Mouse (Mus musculus) midbrain, embryonic 14.5 days (tissue): Measurements from ENCODE around the gene Fgfr2. TPM values are rescaled to one million over a fixed set of nuclear protein-coding genes. Genes with fewer than 3 reads are reported as not detected.

Experiments used
- ATAC-seq: fragments of 200-750 bp; cut with Nextera tagmentation; 2 replicates; pipeline ENCODE4 v1.8.0; 2017; ENCODE audit warnings: moderate number of reproducible peaks, moderate library complexity; ENCODE audit not compliant: low FRiP score, low TSS enrichment
- DNase-seq: peaks from one replicate; pipeline ENCODE4 v3.0.0-alpha.2; 2015
- H3K27ac ChIP-seq: fragments of 300-500 bp; sonication (generic); replicated peaks from 2 replicates; pipeline ENCODE4 v1.5.1; 2014; ENCODE audit warnings: mild to moderate bottlenecking, low read depth, low read length, moderate library complexity
- H3K27me3 ChIP-seq: fragments of 300-500 bp; sonication (generic); 2 replicates; pipeline ENCODE4 v1.6.1; 2014; ENCODE audit warnings: low read length, control low read depth, mixed read lengths; ENCODE audit not compliant: control insufficient read depth, insufficient read depth
- H3K36me3 ChIP-seq: fragments of 300-500 bp; sonication (generic); 2 replicates; pipeline ENCODE4 v1.6.1; 2014; ENCODE audit warnings: low read length, control low read depth; ENCODE audit not compliant: control insufficient read depth, insufficient read depth
- H3K4me1 ChIP-seq: fragments of 300-500 bp; sonication (generic); 2 replicates; pipeline ENCODE4 v1.6.1; 2014; ENCODE audit warnings: mild to moderate bottlenecking, antibody characterized with exemption, low read length, control low read depth; ENCODE audit not compliant: control insufficient read depth, insufficient read depth
- H3K4me2 ChIP-seq: fragments of 300-500 bp; sonication (generic); 2 replicates; pipeline ENCODE4 v1.6.1; 2014; ENCODE audit warnings: mild to moderate bottlenecking, low read length, moderate library complexity
- H3K4me3 ChIP-seq: fragments of 300-500 bp; sonication (generic); replicated peaks from 2 replicates; pipeline ENCODE4 v1.5.1; 2014; ENCODE audit warnings: low read depth, low read length
- H3K9ac ChIP-seq: fragments of 300-500 bp; sonication (generic); replicated peaks from 2 replicates; pipeline ENCODE4 v1.6.1; 2014; ENCODE audit warnings: mild to moderate bottlenecking, low read length, moderate library complexity
- H3K9me3 ChIP-seq: fragments of 300-500 bp; sonication (generic); 2 replicates; pipeline ENCODE4 v1.6.1; 2016; ENCODE audit warnings: low read length, control low read depth, mixed read lengths; ENCODE audit not compliant: control insufficient read depth
- WGBS: fragments of 180-500 bp; shearing (Covaris S2); extraction: QIAGEN DNeasy Blood & Tissue Kit; methylation state at CpG from one replicate; pipeline ENCODE4 v1.1.7; 2014; 5-methylcytosine and 5-hydroxymethylcytosine counted together
- polyA plus RNA-seq: library from polyadenylated mRNA; unstranded; fragments of >200 nt; fragmentation: Nextera tagmentation; extraction: Ambion mirVana; gene quantifications from 2 replicates; pipeline ENCODE4 v1.2.1, GENCODE M21; 2014

Gene Fgfr2
- polyA plus RNA-seq, 1 experiment from 2014 or later = 28.1 TPM

DNA sequence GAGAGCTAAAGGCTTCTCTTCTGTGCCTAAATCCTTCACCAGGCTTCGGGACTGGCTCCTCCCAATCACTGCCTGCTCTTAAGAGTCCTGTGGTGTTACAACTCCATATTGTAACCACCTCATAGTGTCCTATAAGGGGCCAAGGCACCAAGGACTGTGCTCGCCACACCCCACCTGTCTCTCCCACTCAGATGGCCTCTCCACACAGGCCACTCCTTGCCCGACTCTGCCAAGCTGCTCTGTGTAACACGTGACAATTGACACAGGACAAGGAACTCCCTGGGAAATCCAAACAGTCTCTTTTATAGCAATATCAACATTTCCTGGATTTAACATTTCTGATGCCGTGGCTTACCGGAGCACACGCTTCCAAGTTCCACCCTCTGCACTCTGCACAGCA is 2876.7 kb downstream of the Fgfr2 start:
- Histone ChIP-seq H3K9me3 (no peaks in the 10 kb centered on the region), H3K27ac (no peak overlapping the region), H3K4me2 (no peak overlapping the region), H3K4me1 (peaks cover 8% of the 10 kb centered on the region; the same call in 1 of the 2 replicates), H3K4me3 (no peak overlapping the region), H3K9ac (no peak overlapping the region), H3K36me3 (no peaks in the 10 kb centered on the region), H3K27me3 (no peaks in the 10 kb centered on the region; the same call in 1 of the 2 replicates)
- WGBS = 83% methylated on average over 7 of the region's 7 CpGs
- DNase-seq = no peak
- ATAC-seq = no peak

DNA sequence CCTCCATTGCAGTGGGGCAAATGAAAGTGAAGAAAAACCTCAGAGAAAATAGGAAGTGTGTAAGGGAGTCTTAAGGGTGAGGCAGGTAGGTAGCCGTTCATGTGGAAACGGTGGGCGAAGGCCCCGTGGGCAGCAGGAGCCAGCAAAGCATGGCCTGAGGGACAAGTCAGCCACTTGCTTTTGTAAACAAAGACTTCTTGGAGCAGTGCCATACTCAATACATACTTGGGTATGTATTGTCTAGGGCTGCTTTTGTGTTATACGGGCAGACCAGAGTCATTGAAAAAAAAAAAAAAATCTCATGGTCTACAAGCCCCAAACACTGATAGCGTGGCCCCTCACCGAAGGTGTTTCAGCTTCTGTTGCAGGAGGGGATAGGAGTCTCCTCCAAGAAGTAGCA is 2878.6 kb downstream of the Fgfr2 start:
- H3K4me3 ChIP-seq = no peak overlapping the region
- no peak for ATAC-seq
- H3K27me3 ChIP-seq = no peaks in the 10 kb centered on the region; the same call in 1 of the 2 replicates
- DNase-seq = no peak
- 52% methylated on average over 7 of the region's 7 CpGs for WGBS
- peaks cover 8% of the 10 kb centered on the region; the same call in 1 of the 2 replicates for H3K4me1 ChIP-seq
- H3K9ac ChIP-seq = no peak overlapping the region
- H3K9me3 ChIP-seq = no peaks in the 10 kb centered on the region
- H3K27ac ChIP-seq = no peak overlapping the region
- no peak overlapping the region for H3K4me2 ChIP-seq
- no peaks in the 10 kb centered on the region for H3K36me3 ChIP-seq

DNA sequence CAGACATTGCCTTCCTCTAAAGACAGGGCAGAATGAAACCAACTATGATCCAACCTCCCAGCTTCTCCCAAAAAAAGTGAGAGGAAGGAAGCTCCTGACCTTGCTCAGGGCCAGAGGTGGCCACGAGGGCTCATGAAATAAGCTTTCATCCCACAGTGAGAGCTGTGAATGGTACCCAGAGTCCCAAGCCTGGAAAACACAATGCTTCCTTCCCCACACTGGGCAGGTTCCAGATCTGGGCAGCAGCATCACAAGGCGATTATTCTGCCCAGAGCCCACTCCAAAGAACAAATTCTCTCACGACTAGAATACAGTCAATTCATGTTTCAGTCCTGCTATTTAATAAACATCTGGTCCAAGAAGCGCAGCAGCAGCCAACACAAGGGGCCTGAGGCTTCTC is 2879.3 kb downstream of the Fgfr2 start:
- DNase-seq = no peak
- 56% methylated on average over 4 of the region's 4 CpGs for WGBS
- Histone ChIP-seq H3K4me1 (peaks cover 5% of the 10 kb centered on the region; the same call in 1 of the 2 replicates), H3K27me3 (no peaks in the 10 kb centered on the region; the same call in 1 of the 2 replicates), H3K4me2 (no peak overlapping the region), H3K9ac (no peak overlapping the region), H3K27ac (no peak overlapping the region), H3K36me3 (no peaks in the 10 kb centered on the region), H3K4me3 (no peak overlapping the region), H3K9me3 (no peaks in the 10 kb centered on the region)
- no peak for ATAC-seq

DNA sequence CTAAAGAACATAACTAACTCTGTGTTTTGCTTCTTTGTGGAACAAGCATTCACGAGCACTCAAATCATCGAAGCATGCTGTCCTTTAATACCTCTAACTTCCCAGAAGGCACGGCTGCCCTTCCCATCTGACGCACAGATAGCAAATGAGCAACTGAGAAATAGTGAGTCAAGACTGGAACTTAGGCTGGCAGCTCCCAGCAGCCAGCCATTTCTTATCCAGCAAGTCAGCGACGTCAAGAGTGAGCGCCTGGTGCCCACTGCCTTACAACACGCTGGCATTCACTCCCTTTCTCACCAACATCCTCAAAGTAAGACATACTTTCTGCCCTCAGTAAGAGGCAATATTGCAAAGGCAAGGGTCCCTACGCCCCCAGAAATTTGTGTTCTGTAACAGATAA is 2883.0 kb downstream of the Fgfr2 start:
- DNase-seq = no peak
- H3K27me3 ChIP-seq = no peaks in the 10 kb centered on the region

DNA sequence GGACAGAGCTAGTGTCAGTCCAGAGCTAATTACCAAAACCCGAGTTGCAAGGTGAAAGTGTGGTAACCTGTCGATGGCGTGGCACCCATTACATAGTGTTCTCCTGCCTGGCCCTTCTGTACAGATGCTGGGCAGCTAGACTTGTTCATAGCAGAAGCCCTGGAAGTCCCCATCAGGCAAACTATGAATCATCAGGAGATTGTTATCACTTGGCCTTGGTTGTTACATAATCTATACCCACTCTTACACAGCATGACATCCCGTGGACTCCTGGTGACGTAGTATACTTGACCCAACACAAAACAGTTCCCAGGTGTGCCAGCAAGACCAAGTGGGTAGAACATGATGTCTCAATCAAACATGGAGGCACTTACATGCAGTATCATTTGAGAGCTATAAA is 2885.9 kb downstream of the Fgfr2 start:
- H3K36me3 ChIP-seq = no peaks in the 10 kb centered on the region
- no peak overlapping the region for H3K9ac ChIP-seq
- no peaks in the 10 kb centered on the region for H3K4me1 ChIP-seq
- WGBS = 87% methylated on average over 5 of the region's 5 CpGs
- H3K4me2 ChIP-seq = no peak overlapping the region
- DNase-seq (no peak), ATAC-seq (no peak)
- H3K27me3 ChIP-seq = no peaks in the 10 kb centered on the region
- no peak overlapping the region for H3K4me3 ChIP-seq
- H3K9me3 ChIP-seq = no peaks in the 10 kb centered on the region
- H3K27ac ChIP-seq = no peak overlapping the region

More for the DNA sequence above, 2883.0 kb downstream of the Fgfr2 start:
- H3K4me3 ChIP-seq = no peak overlapping the region
- H3K9ac ChIP-seq = no peak overlapping the region
- H3K27ac ChIP-seq = no peak overlapping the region
- H3K4me1 ChIP-seq = peaks cover 5% of the 10 kb centered on the region; the same call in 1 of the 2 replicates
- no peaks in the 10 kb centered on the region for H3K9me3 ChIP-seq
- 85% methylated on average over 9 of the region's 9 CpGs for WGBS
- H3K36me3 ChIP-seq = no peaks in the 10 kb centered on the region
- H3K4me2 ChIP-seq = no peak overlapping the region
- ATAC-seq = no peak

DNA sequence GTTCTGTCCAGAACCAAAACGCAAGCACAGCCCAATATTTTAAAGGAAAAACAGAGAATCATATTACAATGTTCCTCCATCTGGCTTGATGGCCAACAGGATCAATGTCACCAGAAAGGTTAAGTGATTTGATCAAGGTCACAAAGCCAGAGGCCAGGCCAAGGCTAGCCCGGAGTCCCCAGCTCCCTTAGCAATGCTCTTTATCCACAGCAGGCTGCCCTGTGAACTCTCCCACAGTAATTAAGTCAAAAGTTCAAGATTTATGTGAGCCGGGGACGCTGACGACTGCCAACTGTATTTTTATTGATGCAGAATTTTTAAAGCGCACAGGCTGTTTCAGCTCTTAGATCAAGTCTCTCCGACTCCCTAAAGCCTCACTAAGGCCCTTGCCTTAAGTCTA is 2889.4 kb downstream of the Fgfr2 start:
- 78% methylated on average over 7 of the region's 7 CpGs for WGBS
- H3K27me3 ChIP-seq = no peaks in the 10 kb centered on the region
- no peaks in the 10 kb centered on the region for H3K9me3 ChIP-seq
- H3K9ac ChIP-seq = no peak overlapping the region
- no peak overlapping the region for H3K27ac ChIP-seq
- no peak overlapping the region for H3K4me3 ChIP-seq
- no peaks in the 10 kb centered on the region for H3K36me3 ChIP-seq
- no peak for ATAC-seq
- H3K4me1 ChIP-seq = peaks cover 8% of the 10 kb centered on the region; the same call in 1 of the 2 replicates
- no peak for DNase-seq
- H3K4me2 ChIP-seq = no peak overlapping the region

DNA sequence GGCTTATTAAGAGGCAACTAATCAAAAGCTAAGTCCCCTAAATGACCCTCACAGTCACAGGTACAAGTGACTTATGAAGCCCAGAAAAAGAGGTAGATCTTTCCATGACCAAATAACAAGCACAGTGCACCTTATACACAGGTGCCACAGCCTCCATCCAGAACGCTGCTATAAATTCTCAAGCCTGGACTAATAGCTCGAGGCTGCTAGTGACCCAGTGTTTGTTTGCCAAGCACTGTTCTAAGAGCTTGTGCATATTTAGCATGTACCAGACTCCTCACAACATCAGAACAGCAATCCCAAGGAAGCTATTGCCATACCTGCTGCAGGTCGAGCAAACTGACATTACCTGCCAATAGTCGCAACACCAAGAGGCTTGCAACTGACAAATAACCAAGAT is 2893.1 kb downstream of the Fgfr2 start:
- no peak for DNase-seq
- no peaks in the 10 kb centered on the region for H3K9me3 ChIP-seq
- no peaks in the 10 kb centered on the region for H3K36me3 ChIP-seq
- no peak overlapping the region for H3K4me3 ChIP-seq
- no peak overlapping the region for H3K9ac ChIP-seq
- H3K27ac ChIP-seq = no peak overlapping the region
- no peak for ATAC-seq
- H3K4me1 ChIP-seq = peaks cover 12% of the 10 kb centered on the region; the same call in 1 of the 2 replicates
- no peaks in the 10 kb centered on the region for H3K27me3 ChIP-seq
- 95% methylated on average over 4 of the region's 4 CpGs for WGBS
- H3K4me2 ChIP-seq = no peak overlapping the region

DNA sequence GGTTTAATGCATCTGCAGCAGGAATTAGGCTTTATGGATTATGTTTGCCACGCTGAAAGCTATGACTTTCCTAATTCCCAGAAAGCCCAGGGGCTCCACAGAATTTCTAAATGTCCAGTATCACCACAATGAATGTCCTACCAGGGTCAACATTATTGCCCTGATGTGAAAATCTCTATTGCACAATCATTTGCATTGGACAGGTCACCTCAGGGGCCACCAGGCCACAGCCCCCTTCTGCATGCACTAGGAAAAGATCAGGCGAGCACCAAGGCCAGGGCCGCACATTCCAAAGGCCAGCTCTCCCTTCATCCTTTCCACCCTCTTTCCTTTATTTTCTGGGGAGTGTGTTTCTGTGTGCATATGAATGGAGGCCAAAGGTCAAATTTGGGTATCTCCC is 2897.9 kb downstream of the Fgfr2 start:
- no peak overlapping the region for H3K4me2 ChIP-seq
- H3K36me3 ChIP-seq = no peaks in the 10 kb centered on the region
- no peak overlapping the region for H3K9ac ChIP-seq
- H3K9me3 ChIP-seq = no peaks in the 10 kb centered on the region
- 0 out of 2 replicates have a peak, but pooled peaks cover 10% of the 10 kb centered on the region for H3K4me1 ChIP-seq
- no peak for ATAC-seq
- DNase-seq = no peak
- WGBS = 80% methylated on average over 3 of the region's 3 CpGs
- no peak overlapping the region for H3K27ac ChIP-seq
- no peaks in the 10 kb centered on the region for H3K27me3 ChIP-seq
- H3K4me3 ChIP-seq = no peak overlapping the region

DNA sequence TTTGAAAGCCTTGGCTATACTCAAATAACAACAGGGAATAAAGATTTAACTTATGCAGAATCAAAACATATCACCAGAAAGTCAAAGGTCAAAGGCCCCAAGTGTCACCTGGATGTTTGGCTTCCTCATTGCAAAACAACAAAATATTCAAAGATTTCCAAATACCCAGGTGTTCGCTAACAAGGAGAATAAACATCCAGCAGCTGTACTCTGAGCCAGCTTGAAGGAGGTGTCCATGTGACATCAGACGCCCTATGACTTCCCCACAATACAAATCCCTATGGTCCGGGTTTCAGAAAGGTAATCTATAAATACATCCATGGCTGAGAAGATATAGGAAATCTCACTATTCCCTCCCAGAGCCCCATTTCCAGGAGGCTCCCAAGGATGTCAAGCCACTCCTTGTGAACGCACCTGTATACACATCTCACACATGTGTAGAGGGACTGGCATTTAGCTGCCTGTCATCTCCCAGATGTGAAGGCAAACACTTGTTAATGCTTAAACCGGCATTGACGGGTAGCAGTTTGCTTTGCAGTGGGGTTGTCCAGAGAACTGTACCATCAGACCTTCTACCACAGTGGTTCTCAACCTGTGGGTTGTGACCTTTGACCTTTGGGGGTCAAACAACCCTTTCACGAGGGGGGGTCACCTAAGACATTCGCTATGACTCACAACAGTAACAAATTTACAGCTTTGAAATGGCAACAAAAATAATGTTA is 2900.4 kb downstream of the Fgfr2 start:
- 88% methylated on average over 8 of the region's 8 CpGs for WGBS

More for the DNA sequence above, 2900.4 kb downstream of the Fgfr2 start:
- no peak overlapping the region for H3K4me2 ChIP-seq
- no peak for DNase-seq
- H3K36me3 ChIP-seq = no peaks in the 10 kb centered on the region
- 0 out of 2 replicates have a peak, but pooled peaks cover 10% of the 10 kb centered on the region for H3K4me1 ChIP-seq
- no peaks in the 10 kb centered on the region for H3K9me3 ChIP-seq
- no peaks in the 10 kb centered on the region for H3K27me3 ChIP-seq
- no peak for ATAC-seq
- H3K9ac ChIP-seq = no peak overlapping the region
- no peak overlapping the region for H3K27ac ChIP-seq
- no peak overlapping the region for H3K4me3 ChIP-seq
